In the genomic region with DNA sequence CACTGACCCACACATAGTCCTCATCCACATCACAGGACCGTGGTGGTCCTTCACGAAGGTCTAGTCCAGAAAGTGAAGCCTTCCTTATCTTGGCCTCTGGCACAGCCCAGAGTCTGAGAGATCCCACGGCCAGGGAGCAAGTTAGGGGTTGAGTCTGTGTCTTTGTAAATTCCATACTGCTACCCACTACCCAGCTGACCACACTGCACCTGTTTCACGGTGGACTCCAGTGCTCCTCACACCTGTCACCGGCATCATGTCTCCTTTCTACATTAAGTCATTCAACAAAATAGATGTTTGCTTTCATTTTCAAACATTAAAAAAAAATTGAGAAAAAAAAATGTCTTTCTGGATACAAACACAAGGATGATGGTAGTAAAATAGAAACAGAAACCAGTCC, we compare ENCODE assay signal across 23 mouse cellular contexts. TPM values are rescaled to one million over a fixed set of nuclear protein-coding genes. Genes with fewer than 3 reads are reported as not detected.
DNase-seq lines count a peak whose midpoint lies in the region; ATAC-seq and TF ChIP-seq lines count a peak whose summit lies in the region.
"Had no signal": no experiment of that assay in that cellular context is flagged by ENCODE, and none has a peak within 500 bp of the region (broad histone marks: within the 10 kb centered on the region; RNA-seq: fewer than 3 reads in every experiment).

No protein-coding gene starts in this region.

- TF ChIP-seq EP300 in CH12.LX (IDR thresholded peaks at IDR 0.05; ENCODE audit: low read length) = no peak

- H3K4me2 ChIP-seq in CH12.LX (ENCODE audit: insufficient read depth, low read depth, poor library complexity, severe bottlenecking) = peak overlapping the region; percentile 53; the same call in 1 of the 2 replicates
- no peak overlapping the region for H3K4me2 ChIP-seq in intestine, embryonic 15.5 days (replicated peaks)
- H3K4me2 ChIP-seq in forebrain, postnatal 0 days (ENCODE audit: low read depth) = no peak overlapping the region
- H3K4me2 ChIP-seq: embryonic facial prominence, embryonic 13.5 days; embryonic facial prominence, embryonic 15.5 days; forebrain, embryonic 12.5 days had no signal

- TF ChIP-seq CTCF in CH12.LX (conservative IDR thresholded peaks at IDR 0.05 in 1 of 2, IDR thresholded peaks at IDR 0.05 in 1 of 2; ENCODE audit: low read depth in 2 of 2, low read length in 2 of 2) = no peak
- TF ChIP-seq CTCF in forebrain, postnatal 0 days (IDR thresholded peaks at IDR 0.05; ENCODE audit: low read depth) = no peak

- no peak for DNase-seq in heart, embryonic 10.5 days (ENCODE audit: low spot score)
- DNase-seq in heart, postnatal 25 days (ENCODE audit: low spot score) = no peak
- DNase-seq in CH12.LX (ENCODE audit: extremely low read depth) = no peak
- DNase-seq in forebrain, postnatal 0 days = no peak
- DNase-seq: adrenal gland, adult 2 months; adrenal gland, postnatal 10 days; adrenal gland, postnatal 25 days; cerebellum, adult 11 months; cerebellum, adult 18-20 months; cerebellum, adult 8-10 months; cerebellum, adult 9-11 months; cerebellum, postnatal 14 days; cerebellum, postnatal 36 days; embryo, embryonic 11 days had no signal

- peak overlapping the region; percentile 60 for H3K27ac ChIP-seq in heart, embryonic 10.5 days
- H3K27ac ChIP-seq in CH12.LX (ENCODE audit: insufficient read depth, low read depth) = no peak overlapping the region
- H3K27ac ChIP-seq in intestine, embryonic 15.5 days = no peak overlapping the region
- no peak overlapping the region for H3K27ac ChIP-seq in forebrain, postnatal 0 days (ENCODE audit: low read depth, low read length)
- H3K27ac ChIP-seq: embryonic facial prominence, embryonic 13.5 days; embryonic facial prominence, embryonic 15.5 days; forebrain, embryonic 10.5 days; forebrain, embryonic 12.5 days had no signal

- peaks cover 32% of the 10 kb centered on the region for H3K4me1 ChIP-seq in heart, embryonic 10.5 days
- H3K4me1 ChIP-seq in CH12.LX (ENCODE audit: control insufficient read depth in 1 of 2, insufficient read depth in 2 of 2) = 0 out of 4 replicates have a peak, but pooled peaks cover 0 to 4% of the 10 kb centered on the region in 2 experiments
- peaks cover 13% of the 10 kb centered on the region for H3K4me1 ChIP-seq in intestine, embryonic 15.5 days (replicated peaks)
- no peaks in the 10 kb centered on the region; the same call in 1 of the 2 replicates for H3K4me1 ChIP-seq in forebrain, postnatal 0 days (ENCODE audit: insufficient read depth)

- no peaks in the 10 kb centered on the region; the same call in 1 of the 2 replicates for H3K27me3 ChIP-seq in heart, embryonic 10.5 days (ENCODE audit: insufficient read depth, poor library complexity, severe bottlenecking)
- H3K27me3 ChIP-seq in CH12.LX (replicated peaks) = no peaks in the 10 kb centered on the region
- H3K27me3 ChIP-seq in intestine, embryonic 15.5 days (replicated peaks) = no peaks in the 10 kb centered on the region
- H3K27me3 ChIP-seq in forebrain, postnatal 0 days (ENCODE audit: insufficient read depth, low read length) = no peaks in the 10 kb centered on the region
- H3K27me3 ChIP-seq: embryonic facial prominence, embryonic 13.5 days; embryonic facial prominence, embryonic 15.5 days had no signal

- H3K36me3 ChIP-seq in heart, embryonic 10.5 days = no peaks in the 10 kb centered on the region
- H3K36me3 ChIP-seq in CH12.LX (replicated peaks in 1 of 2; ENCODE audit: control insufficient read depth in 1 of 2, insufficient read depth in 1 of 2, low read length in 1 of 2) = no peaks in the 10 kb centered on the region
- no peaks in the 10 kb centered on the region for H3K36me3 ChIP-seq in intestine, embryonic 15.5 days
- no peaks in the 10 kb centered on the region for H3K36me3 ChIP-seq in forebrain, postnatal 0 days (ENCODE audit: insufficient read depth)
- H3K36me3 ChIP-seq: embryonic facial prominence, embryonic 13.5 days; embryonic facial prominence, embryonic 15.5 days; forebrain, embryonic 10.5 days; forebrain, embryonic 12.5 days had no signal

- TF ChIP-seq POLR2A in CH12.LX (IDR thresholded peaks at IDR 0.05; ENCODE audit: low read depth, low read length) = no peak

- WGBS in heart, embryonic 10.5 days = 78% methylated on average over 5 of the region's 5 CpGs
- 85% methylated on average over 5 of the region's 5 CpGs for WGBS in intestine, embryonic 15.5 days
- 90% methylated on average over 5 of the region's 5 CpGs for WGBS in forebrain, postnatal 0 days

- H3K4me3 ChIP-seq in heart, embryonic 10.5 days = no peak overlapping the region
- no peak overlapping the region for H3K4me3 ChIP-seq in CH12.LX (replicated peaks in 1 of 3; ENCODE audit: low read depth in 2 of 3, low read length in 2 of 3, poor library complexity in 1 of 3)
- H3K4me3 ChIP-seq in intestine, embryonic 15.5 days (replicated peaks) = no peak overlapping the region
- no peak overlapping the region for H3K4me3 ChIP-seq in forebrain, postnatal 0 days (ENCODE audit: low read depth, low read length)
- H3K4me3 ChIP-seq: embryonic facial prominence, embryonic 13.5 days; embryonic facial prominence, embryonic 15.5 days; erythroblast, embryonic 14.5 days; forebrain, embryonic 10.5 days; forebrain, embryonic 12.5 days had no signal

- in situ Hi-C loops in CH12.LX (cut with MboI; ENCODE audit: low pct_ligation_motif_present, low pct_unique_long_range_greater_than_20kb, low sequenced_read_pairs) = no loop called here

- no peak for TF ChIP-seq RAD21 in CH12.LX (IDR thresholded peaks at IDR 0.05; ENCODE audit: low read depth, low read length)

- no peaks in the 10 kb centered on the region for H3K79me2 ChIP-seq in CH12.LX (replicated peaks; ENCODE audit: control insufficient read depth, extremely low read depth, insufficient read depth, poor library complexity, severe bottlenecking)

- H3K9ac ChIP-seq in CH12.LX (ENCODE audit: insufficient read depth, low read depth) = no peak overlapping the region
- H3K9ac ChIP-seq in intestine, embryonic 15.5 days = no peak overlapping the region
- no peak overlapping the region for H3K9ac ChIP-seq in forebrain, postnatal 0 days
- H3K9ac ChIP-seq: embryonic facial prominence, embryonic 13.5 days; embryonic facial prominence, embryonic 15.5 days; forebrain, embryonic 12.5 days had no signal

- dilution Hi-C loops in CH12.LX (cut with MboI; ENCODE audit: extremely low pct_ligation_motif_present, extremely low pct_unique_long_range_greater_than_20kb, low sequenced_read_pairs) = no loop called here

- ATAC-seq in intestine, embryonic 15.5 days = no peak
- ATAC-seq in forebrain, postnatal 0 days = no peak
- ATAC-seq: CD4-positive, CD25-positive, alpha-beta regulatory T cell, adult 4 months; forebrain, embryonic 14.5 days; forebrain, embryonic 16.5 days had no signal

- intact Hi-C loops in heart, postnatal 25 days (cut with DNase I) = no loop called here

- no peaks in the 10 kb centered on the region for H3K9me3 ChIP-seq in heart, embryonic 10.5 days
- no peaks in the 10 kb centered on the region for H3K9me3 ChIP-seq in CH12.LX (replicated peaks; ENCODE audit: low read length)
- H3K9me3 ChIP-seq in intestine, embryonic 15.5 days = no peaks in the 10 kb centered on the region
- no peaks in the 10 kb centered on the region for H3K9me3 ChIP-seq in forebrain, postnatal 0 days (ENCODE audit: low read length)
- H3K9me3 ChIP-seq: embryonic facial prominence, embryonic 13.5 days; embryonic facial prominence, embryonic 15.5 days; forebrain, embryonic 10.5 days; forebrain, embryonic 12.5 days had no signal

TF ChIP-seq in CH12.LX, 34 proteins besides CTCF, POLR2A, EP300 and RAD21:
- TF ChIP-seq TCF12 (IDR thresholded peaks at IDR 0.05; ENCODE audit: low read depth, low read length) (no peak), ZNF384 (IDR thresholded peaks at IDR 0.05; ENCODE audit: low read depth, low read length) (peak; percentile 33; the same call in 1 of the 2 replicates), ZC3H11A (IDR thresholded peaks at IDR 0.05; ENCODE audit: low read depth, low read length) (no peak), SMC3 (IDR thresholded peaks at IDR 0.05; ENCODE audit: low read depth, low read length) (no peak), HCFC1 (IDR thresholded peaks at IDR 0.05; ENCODE audit: low read depth, low read length) (no peak)

RNA-seq across cellular contexts. Expression of a gene that starts 40.2 kb away (rescaled TPM):
- 12.2 and 13.3 TPM in 2 replicates for polyA plus RNA-seq in heart, embryonic 10.5 days (2016; fragmentation: Nextera tagmentation; extraction: Ambion mirVana)
- 10 to 100 TPM; 23.1 to 25.1 TPM for total RNA-seq in heart, postnatal 25 days (2021)
- total RNA-seq in CH12.LX (2012; rRNA removed) = 11.8 and 12.9 TPM in 2 replicates
- total RNA-seq in CH12.LX (2014; rRNA removed) = 8.8 and 9.0 TPM in 2 replicates
- polyA plus RNA-seq in CH12.LX (2012; ENCODE audit: insufficient read length, low read depth) = 13.4 and 17.4 TPM in 2 replicates
- 9.0 and 10.9 TPM in 2 replicates for polyA plus RNA-seq in intestine, embryonic 15.5 days (2015; fragmentation: Nextera tagmentation; extraction: Ambion mirVana)
- total RNA-seq in forebrain, postnatal 0 days (2014; rRNA removed) = 19.0 and 27.7 TPM in 2 replicates
- polyA plus RNA-seq in forebrain, postnatal 0 days (2015; fragmentation: Nextera tagmentation; extraction: Ambion mirVana) = 7.7 and 10.2 TPM in 2 replicates
